Mouse (Mus musculus): Measurements from ENCODE around the gene Fhad1.

DNA sequence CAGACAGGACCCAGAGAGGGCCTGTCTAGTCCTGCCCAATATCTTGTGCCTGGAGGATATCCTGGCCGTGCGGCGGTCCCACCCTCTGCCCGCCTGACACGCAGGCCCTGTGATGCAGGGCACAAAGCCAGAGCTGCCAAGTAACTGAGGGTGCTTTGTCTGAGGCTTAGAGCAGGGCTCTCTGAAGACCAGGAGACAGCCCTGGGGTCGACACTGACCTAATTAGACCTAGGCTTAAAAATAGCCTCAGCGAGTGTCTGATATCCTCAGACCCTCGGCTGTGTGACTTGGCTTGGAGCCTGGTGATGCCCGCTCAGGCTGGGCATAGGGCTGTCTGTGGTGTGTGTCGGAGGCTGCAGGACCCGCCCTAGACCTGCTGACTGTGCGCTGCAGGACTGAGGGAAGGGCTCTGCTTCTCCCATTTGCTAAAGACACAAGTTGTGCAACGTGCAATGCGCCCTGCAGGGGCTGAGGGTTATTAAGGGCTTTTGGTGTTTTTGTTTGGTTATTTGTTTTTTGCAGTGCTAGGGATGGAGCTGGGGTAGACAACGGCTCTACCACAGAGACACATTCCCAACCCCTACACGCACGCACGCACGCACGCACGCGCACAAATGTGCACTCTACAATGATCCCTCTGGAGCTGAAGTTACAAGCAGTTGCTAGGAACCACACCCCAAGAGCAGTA, 42.8 kb upstream of the Fhad1 start:
- TF ChIP-seq CTCF (conservative IDR thresholded peaks at IDR 0.05; ENCODE audit: insufficient read depth, insufficient read length, low read depth, low read length) (no peak), POLR2A (IDR thresholded peaks at IDR 0.05; ENCODE audit: low read depth, low read length) (no peak)

Data from kidney, adult 2 months (tissue).